Mouse (Mus musculus) heart, embryonic 12.5 days (tissue): ENCODE measurements around the gene Lmo7. TPM values are rescaled to one million over a fixed set of nuclear protein-coding genes. Genes with fewer than 3 reads are reported as not detected.

Experiments used
- ATAC-seq: fragments of 200-750 bp; cut with Nextera tagmentation; 2 replicates; pipeline ENCODE4 v1.8.0; 2017; ENCODE audit warnings: moderate TSS enrichment, moderate library complexity; ENCODE audit not compliant: insufficient number of reproducible peaks, low FRiP score
- H3K27ac ChIP-seq: fragments of 300-500 bp; sonication (generic); 2 replicates; pipeline ENCODE4 v1.5.1; 2016; ENCODE audit warnings: mild to moderate bottlenecking, moderate library complexity; ENCODE audit not compliant: poor library complexity, severe bottlenecking
- H3K27me3 ChIP-seq: fragments of 300-500 bp; sonication (generic); replicated peaks from 2 replicates; pipeline ENCODE4 v1.6.1; 2016; ENCODE audit warnings: mild to moderate bottlenecking, moderate library complexity
- H3K36me3 ChIP-seq: fragments of 300-500 bp; sonication (generic); 2 replicates; pipeline ENCODE4 v1.6.1; 2016; ENCODE audit warnings: mild to moderate bottlenecking, moderate library complexity
- H3K4me1 ChIP-seq: fragments of 300-500 bp; sonication (generic); replicated peaks from 2 replicates; pipeline ENCODE4 v1.6.1; 2016; ENCODE audit warnings: mild to moderate bottlenecking
- H3K4me2 ChIP-seq: fragments of 300-500 bp; sonication (generic); 2 replicates; pipeline ENCODE4 v1.6.1; 2016; ENCODE audit warnings: mild to moderate bottlenecking, moderate library complexity
- H3K4me3 ChIP-seq: fragments of 300-500 bp; sonication (generic); 2 replicates; pipeline ENCODE4 v1.5.1; 2016; ENCODE audit warnings: mild to moderate bottlenecking
- H3K9ac ChIP-seq: fragments of 300-500 bp; sonication (generic); 2 replicates; pipeline ENCODE4 v1.6.1; 2016; ENCODE audit warnings: mild to moderate bottlenecking, moderate library complexity
- H3K9me3 ChIP-seq: fragments of 300-500 bp; sonication (generic); replicated peaks from 2 replicates; pipeline ENCODE4 v1.6.1; 2016; ENCODE audit warnings: mild to moderate bottlenecking, moderate library complexity
- WGBS: fragments of 180-500 bp; shearing (Covaris S2); methylation state at CpG from one replicate; pipeline ENCODE4 v1.1.7; 2016; 5-methylcytosine and 5-hydroxymethylcytosine counted together
- polyA plus RNA-seq: library from polyadenylated mRNA; unstranded; fragments of >200 nt; fragmentation: Nextera tagmentation; extraction: Ambion mirVana; gene quantifications from 2 replicates; pipeline ENCODE4 v1.2.1, GENCODE M21; 2016

The Lmo7 gene
- polyA plus RNA-seq, 1 experiment from 2014 or later: 186 TPM

GRCm38 (mm10) chr14:101748436-101748835 is 18.7 kb downstream of the Lmo7 start:
- no peaks in the 10 kb centered on the region for H3K4me1 ChIP-seq
- no peaks in the 10 kb centered on the region for H3K36me3 ChIP-seq
- H3K9me3 ChIP-seq: no peaks in the 10 kb centered on the region
- WGBS: 81% methylated on average over 7 of the region's 7 CpGs
- no peak overlapping the region for H3K4me2 ChIP-seq
- no peak overlapping the region for H3K9ac ChIP-seq
- no peaks in the 10 kb centered on the region for H3K27me3 ChIP-seq
- no peak overlapping the region for H3K4me3 ChIP-seq
- H3K27ac ChIP-seq: no peak overlapping the region
- ATAC-seq: no peak

- no peak for ATAC-seq
- Histone ChIP-seq H3K9ac (no peak overlapping the region), H3K27ac (no peak overlapping the region), H3K4me3 (no peak overlapping the region), H3K27me3 (no peaks in the 10 kb centered on the region), H3K9me3 (no peaks in the 10 kb centered on the region), H3K36me3 (no peaks in the 10 kb centered on the region), H3K4me2 (no peak overlapping the region), H3K4me1 (no peaks in the 10 kb centered on the region)
- 78% methylated on average over 4 of the region's 4 CpGs for WGBS
Measured at GRCm38 (mm10) chr14:101750910-101751309, 21.2 kb downstream of the Lmo7 start.

- Histone ChIP-seq H3K27me3 (no peaks in the 10 kb centered on the region), H3K36me3 (no peaks in the 10 kb centered on the region), H3K4me3 (no peak overlapping the region), H3K9me3 (no peaks in the 10 kb centered on the region), H3K4me2 (no peak overlapping the region), H3K4me1 (no peaks in the 10 kb centered on the region), H3K9ac (no peak overlapping the region), H3K27ac (no peak overlapping the region)
- 40% methylated on average over 4 of the region's 4 CpGs for WGBS
- no peak for ATAC-seq
Measured at GRCm38 (mm10) chr14:101755425-101755824, 25.7 kb downstream of the Lmo7 start.

GRCm38 (mm10) chr14:101762267-101762666 is 32.5 kb downstream of the Lmo7 start:
- no peak overlapping the region for H3K27ac ChIP-seq
- H3K4me2 ChIP-seq: no peak overlapping the region
- no peaks in the 10 kb centered on the region for H3K4me1 ChIP-seq
- H3K27me3 ChIP-seq: no peaks in the 10 kb centered on the region
- no peaks in the 10 kb centered on the region for H3K36me3 ChIP-seq
- H3K9me3 ChIP-seq: no peaks in the 10 kb centered on the region
- no peak for ATAC-seq
- WGBS: 67% methylated on average over 1 of the region's 1 CpGs
- no peak overlapping the region for H3K9ac ChIP-seq
- H3K4me3 ChIP-seq: no peak overlapping the region

GRCm38 (mm10) chr14:101763762-101764295 is 34.1 kb downstream of the Lmo7 start:
- Histone ChIP-seq H3K9ac (no peak overlapping the region), H3K27me3 (no peaks in the 10 kb centered on the region), H3K27ac (no peak overlapping the region), H3K9me3 (no peaks in the 10 kb centered on the region), H3K4me2 (no peak overlapping the region), H3K36me3 (no peaks in the 10 kb centered on the region), H3K4me3 (no peak overlapping the region), H3K4me1 (no peaks in the 10 kb centered on the region)
- no peak for ATAC-seq
- 32% methylated on average over 3 of the region's 3 CpGs for WGBS

GRCm38 (mm10) chr14:101771336-101771735 is 41.6 kb downstream of the Lmo7 start:
- no peak overlapping the region for H3K9ac ChIP-seq
- no peak overlapping the region for H3K4me3 ChIP-seq
- no peak overlapping the region for H3K27ac ChIP-seq
- H3K27me3 ChIP-seq: no peaks in the 10 kb centered on the region
- no peaks in the 10 kb centered on the region for H3K4me1 ChIP-seq
- H3K9me3 ChIP-seq: no peaks in the 10 kb centered on the region
- H3K4me2 ChIP-seq: no peak overlapping the region
- no peaks in the 10 kb centered on the region for H3K36me3 ChIP-seq
- 79% methylated on average over 5 of the region's 5 CpGs for WGBS
- no peak for ATAC-seq

GRCm38 (mm10) chr14:101771756-101772155 is 42.0 kb downstream of the Lmo7 start:
- Histone ChIP-seq H3K36me3 (no peaks in the 10 kb centered on the region), H3K4me3 (no peak overlapping the region), H3K9ac (no peak overlapping the region), H3K27me3 (no peaks in the 10 kb centered on the region), H3K4me1 (0 out of 2 replicates have a peak, but pooled peaks cover 2% of the 10 kb centered on the region), H3K27ac (no peak overlapping the region), H3K4me2 (no peak overlapping the region), H3K9me3 (no peaks in the 10 kb centered on the region)
- WGBS: 88% methylated on average over 6 of the region's 6 CpGs
- no peak for ATAC-seq

DNA sequence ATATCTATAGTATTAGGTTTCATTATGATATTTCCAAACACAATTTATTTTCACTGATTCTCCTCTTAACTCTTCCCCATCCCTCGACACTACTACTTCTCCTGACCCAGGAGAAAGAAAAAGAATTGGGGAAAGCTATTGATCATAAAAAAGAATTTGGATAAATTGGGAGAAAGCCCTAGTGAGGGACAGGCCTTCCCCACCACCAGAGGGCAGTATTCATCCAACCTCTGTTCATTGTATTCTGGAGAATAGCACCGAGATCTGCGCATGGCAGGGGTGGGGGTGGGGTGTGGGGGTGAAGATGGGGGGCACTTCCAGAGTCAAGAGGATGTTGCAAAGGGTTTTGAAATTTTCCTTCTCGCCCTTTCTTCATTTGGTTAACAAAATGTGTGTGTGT is 44.9 kb downstream of the Lmo7 start:
- 38% methylated on average over 4 of the region's 4 CpGs for WGBS
- no peak overlapping the region for H3K4me2 ChIP-seq
- 0 out of 2 replicates have a peak, but pooled peaks cover 2% of the 10 kb centered on the region for H3K4me1 ChIP-seq
- no peaks in the 10 kb centered on the region for H3K36me3 ChIP-seq
- H3K27ac ChIP-seq: no peak overlapping the region
- no peak overlapping the region for H3K9ac ChIP-seq
- no peaks in the 10 kb centered on the region for H3K9me3 ChIP-seq
- no peaks in the 10 kb centered on the region for H3K27me3 ChIP-seq
- no peak overlapping the region for H3K4me3 ChIP-seq
- ATAC-seq: no peak

DNA sequence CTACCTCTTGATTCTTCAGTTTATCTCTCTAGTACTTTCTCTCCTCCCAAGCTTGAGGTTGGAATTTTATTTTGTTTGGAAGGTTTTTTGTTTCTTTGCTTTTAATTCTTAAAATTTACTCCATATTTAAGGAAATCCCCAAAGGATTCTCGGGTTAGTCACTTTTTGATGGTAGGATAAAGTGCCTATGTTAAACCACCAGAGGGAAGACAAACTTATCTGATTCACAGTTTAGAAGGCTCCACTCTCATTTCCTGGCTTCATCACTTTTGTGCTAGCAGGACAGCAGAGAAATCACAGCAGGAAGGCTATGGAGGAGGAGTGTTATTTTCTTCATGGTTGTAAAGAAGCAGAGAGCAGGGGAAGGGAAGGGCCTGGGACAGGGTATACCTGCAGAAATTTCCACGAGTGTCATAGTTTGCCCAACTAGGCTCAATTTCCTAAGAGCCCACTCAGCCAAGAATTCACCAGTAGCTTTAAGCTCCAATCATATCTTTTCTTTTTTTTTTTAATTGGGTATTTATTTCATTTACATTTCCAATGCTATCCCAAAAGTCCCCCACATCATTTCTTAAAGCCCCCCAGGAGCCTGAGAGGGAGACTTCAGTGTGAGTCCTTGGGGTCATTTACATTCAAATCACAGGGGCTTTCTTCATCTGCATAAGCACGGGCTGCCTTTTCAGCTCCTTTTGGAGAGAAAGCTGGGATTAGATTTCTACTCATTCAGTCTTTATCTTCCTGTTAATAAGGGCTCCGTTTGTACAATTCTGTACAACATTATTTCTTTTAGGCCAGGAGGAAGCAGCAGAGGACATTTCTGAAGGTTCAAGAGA is 46.8 kb downstream of the Lmo7 start:
- H3K4me1 ChIP-seq: 0 out of 2 replicates have a peak, but pooled peaks cover 2% of the 10 kb centered on the region
- no peak overlapping the region for H3K27ac ChIP-seq
- no peak overlapping the region for H3K4me3 ChIP-seq
- no peaks in the 10 kb centered on the region for H3K9me3 ChIP-seq
- no peak overlapping the region for H3K9ac ChIP-seq
- WGBS: 20% methylated on average over 4 of the region's 4 CpGs
- no peak for ATAC-seq
- H3K4me2 ChIP-seq: no peak overlapping the region
- H3K27me3 ChIP-seq: no peaks in the 10 kb centered on the region
- H3K36me3 ChIP-seq: no peaks in the 10 kb centered on the region

- Histone ChIP-seq H3K4me1 (0 out of 2 replicates have a peak, but pooled peaks cover 2% of the 10 kb centered on the region), H3K36me3 (no peaks in the 10 kb centered on the region), H3K9ac (no peak overlapping the region), H3K9me3 (no peaks in the 10 kb centered on the region), H3K4me2 (no peak overlapping the region), H3K4me3 (no peak overlapping the region), H3K27ac (no peak overlapping the region), H3K27me3 (no peaks in the 10 kb centered on the region)
- ATAC-seq: no peak
- WGBS: 56% methylated on average over 3 of the region's 3 CpGs
Measured at GRCm38 (mm10) chr14:101777129-101777493, 47.4 kb downstream of the Lmo7 start.

DNA sequence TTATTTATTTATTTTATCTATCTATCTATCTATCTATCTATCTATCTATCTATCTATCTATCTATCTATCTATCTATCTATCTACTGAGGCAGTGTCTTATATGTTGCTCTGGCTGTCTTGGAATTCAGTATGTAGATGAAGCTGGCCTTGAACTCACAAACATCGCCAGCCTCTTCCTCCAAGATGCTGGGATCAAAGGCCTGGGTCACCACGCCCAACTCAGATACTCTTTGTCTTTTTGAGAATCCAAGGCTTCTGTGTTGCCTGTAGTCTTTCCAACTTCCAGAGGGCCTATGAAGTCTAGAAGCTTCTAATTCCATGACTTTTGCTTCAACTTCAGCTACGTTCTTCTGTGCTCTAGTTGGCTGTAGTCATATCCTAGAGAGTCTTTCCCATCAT is 48.7 kb downstream of the Lmo7 start:
- Histone ChIP-seq H3K27ac (no peak overlapping the region), H3K36me3 (no peaks in the 10 kb centered on the region), H3K4me3 (no peak overlapping the region), H3K9me3 (no peaks in the 10 kb centered on the region), H3K4me2 (no peak overlapping the region), H3K27me3 (no peaks in the 10 kb centered on the region), H3K9ac (no peak overlapping the region), H3K4me1 (0 out of 2 replicates have a peak, but pooled peaks cover 2% of the 10 kb centered on the region)
- ATAC-seq: no peak
- 90% methylated on average over 3 of the region's 3 CpGs for WGBS
